Mouse (Mus musculus): ENCODE data around the gene Slc26a3.

DNA sequence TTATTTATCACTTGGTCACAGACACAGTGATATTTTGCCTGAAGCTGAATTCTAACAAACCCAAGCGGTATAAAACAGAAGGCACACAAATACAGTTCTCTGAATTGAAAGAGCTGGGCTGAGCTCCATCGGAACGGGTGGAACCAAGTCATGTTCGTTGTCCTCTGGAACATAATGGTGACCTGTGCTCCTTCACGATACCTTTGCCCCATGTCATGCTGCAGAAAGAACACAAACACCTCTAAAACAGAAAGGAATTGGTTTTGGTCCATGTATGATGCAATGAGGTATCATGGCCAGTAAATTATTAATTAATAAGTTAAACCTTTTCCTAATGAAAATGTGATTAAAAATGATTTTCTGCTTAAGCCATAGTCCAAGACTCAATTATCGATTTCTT lies 11.3 kb downstream of the Slc26a3 start:
- TF ChIP-seq CTCF (IDR thresholded peaks at IDR 0.05; ENCODE audit: low read depth) (no peak), EP300 (IDR thresholded peaks at IDR 0.05; ENCODE audit: low read depth) (no peak)
